Mouse (Mus musculus) stomach, postnatal 0 days (tissue): ENCODE results near the gene Arhgef10l.

Experiments used
- CTCF ChIP-seq: IDR thresholded peaks from 2 replicates; pipeline ENCODE4 v1.5.1; 2016; ENCODE audit warnings: antibody characterized with exemption, low read depth, mild to moderate bottlenecking, moderate library complexity
- EP300 ChIP-seq: optimal IDR thresholded peaks from 2 replicates; pipeline ENCODE3; 2016; ENCODE audit warnings: antibody characterized with exemption

- TF ChIP-seq CTCF (no peak), EP300 (no peak)
Measured at GRCm38 (mm10) chr4:140566785-140567184, 99.0 kb downstream of the Arhgef10l start.
